Mouse (Mus musculus): Measurements from ENCODE around the gene Chst11. TPM values are rescaled to one million over a fixed set of nuclear protein-coding genes. Genes with fewer than 3 reads are reported as not detected.

Chst11 gene
- polyA plus RNA-seq, 1 experiment = 34.6 TPM

GRCm38 (mm10) chr10:83134896-83135295 lies 149.6 kb downstream of the Chst11 start:
- no peak for DNase-seq (ENCODE audit: extremely low spot score in 1 of 2, low spot score in 1 of 2)

- DNase-seq (ENCODE audit: extremely low spot score in 1 of 2, low spot score in 1 of 2) = no peak
Observed at GRCm38 (mm10) chr10:83135963-83136362, 150.7 kb downstream of the Chst11 start.

- DNase-seq (ENCODE audit: extremely low spot score in 1 of 2, low spot score in 1 of 2) = no peak
Observed at GRCm38 (mm10) chr10:83137103-83137502, 151.8 kb downstream of the Chst11 start.

- no peak for DNase-seq (ENCODE audit: extremely low spot score in 1 of 2, low spot score in 1 of 2)
Observed at GRCm38 (mm10) chr10:83139276-83139675, 154.0 kb downstream of the Chst11 start.

GRCm38 (mm10) chr10:83140258-83140936 lies 155.1 kb downstream of the Chst11 start:
- DNase-seq (ENCODE audit: extremely low spot score in 1 of 2, low spot score in 1 of 2) = peak; percentile 60 to 63

DNA sequence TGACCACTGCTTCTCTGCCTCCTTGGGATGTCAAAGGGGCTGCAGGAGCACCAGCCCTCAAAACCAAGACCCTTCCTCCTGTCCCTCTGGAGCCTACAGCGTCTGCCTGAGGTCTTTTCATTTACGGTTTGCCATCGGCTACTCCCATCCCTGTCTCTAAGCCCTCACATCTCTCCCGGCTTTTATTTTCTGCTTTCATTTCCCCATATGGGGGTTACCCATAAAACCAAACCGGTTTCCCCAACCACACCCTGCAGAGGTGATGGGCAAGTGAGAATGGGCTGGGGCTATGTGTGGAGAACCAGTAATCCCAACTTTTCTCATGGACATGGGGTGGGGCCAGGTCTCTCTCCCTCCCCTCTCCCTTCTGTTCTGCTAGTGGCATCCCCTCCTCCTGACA lies 156.1 kb downstream of the Chst11 start:
- no peak for DNase-seq (ENCODE audit: extremely low spot score in 1 of 2, low spot score in 1 of 2)

DNA sequence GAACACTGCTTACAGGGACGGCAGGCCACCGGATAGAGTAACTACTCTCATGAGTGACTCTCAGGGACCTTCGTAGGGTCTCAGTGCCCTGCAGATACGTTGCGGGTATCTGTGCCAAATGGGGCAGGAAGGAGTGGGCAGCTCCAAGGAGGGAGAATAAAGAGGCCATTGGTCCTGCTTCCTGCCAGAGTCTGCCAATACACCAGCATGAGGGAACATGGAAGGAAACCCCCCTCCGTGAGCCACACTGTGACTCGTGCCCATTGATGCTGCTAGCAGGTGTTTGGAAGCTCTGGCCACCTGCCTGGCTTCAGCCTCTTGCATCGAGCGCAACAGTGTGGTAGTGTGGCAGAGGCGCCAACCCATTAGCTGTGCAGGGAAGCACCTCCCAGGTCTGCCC lies 157.8 kb downstream of the Chst11 start:
- DNase-seq (ENCODE audit: extremely low spot score in 1 of 2, low spot score in 1 of 2) = peak; percentile 18 to 26

DNA sequence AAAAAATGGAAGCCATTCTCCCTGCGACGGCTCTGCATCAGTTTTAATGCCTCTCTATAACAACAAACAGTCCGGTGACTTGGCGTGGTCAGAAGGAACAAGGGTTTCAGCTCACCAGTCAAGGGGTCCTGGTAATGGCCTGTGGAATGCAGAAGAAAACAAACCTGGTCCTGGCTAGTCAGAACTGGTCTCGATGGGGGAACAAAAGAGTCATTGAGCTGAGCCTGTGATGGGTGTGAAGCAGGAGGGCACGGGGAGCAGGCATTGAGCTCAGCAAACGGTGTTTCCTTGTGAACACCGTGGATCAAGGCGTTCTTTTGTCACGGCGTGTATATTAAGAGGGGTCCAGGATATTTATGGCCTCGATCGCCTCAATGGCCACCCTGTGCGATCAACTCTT lies 160.5 kb downstream of the Chst11 start:
- DNase-seq (ENCODE audit: extremely low spot score in 1 of 2, low spot score in 1 of 2) = no peak

DNA sequence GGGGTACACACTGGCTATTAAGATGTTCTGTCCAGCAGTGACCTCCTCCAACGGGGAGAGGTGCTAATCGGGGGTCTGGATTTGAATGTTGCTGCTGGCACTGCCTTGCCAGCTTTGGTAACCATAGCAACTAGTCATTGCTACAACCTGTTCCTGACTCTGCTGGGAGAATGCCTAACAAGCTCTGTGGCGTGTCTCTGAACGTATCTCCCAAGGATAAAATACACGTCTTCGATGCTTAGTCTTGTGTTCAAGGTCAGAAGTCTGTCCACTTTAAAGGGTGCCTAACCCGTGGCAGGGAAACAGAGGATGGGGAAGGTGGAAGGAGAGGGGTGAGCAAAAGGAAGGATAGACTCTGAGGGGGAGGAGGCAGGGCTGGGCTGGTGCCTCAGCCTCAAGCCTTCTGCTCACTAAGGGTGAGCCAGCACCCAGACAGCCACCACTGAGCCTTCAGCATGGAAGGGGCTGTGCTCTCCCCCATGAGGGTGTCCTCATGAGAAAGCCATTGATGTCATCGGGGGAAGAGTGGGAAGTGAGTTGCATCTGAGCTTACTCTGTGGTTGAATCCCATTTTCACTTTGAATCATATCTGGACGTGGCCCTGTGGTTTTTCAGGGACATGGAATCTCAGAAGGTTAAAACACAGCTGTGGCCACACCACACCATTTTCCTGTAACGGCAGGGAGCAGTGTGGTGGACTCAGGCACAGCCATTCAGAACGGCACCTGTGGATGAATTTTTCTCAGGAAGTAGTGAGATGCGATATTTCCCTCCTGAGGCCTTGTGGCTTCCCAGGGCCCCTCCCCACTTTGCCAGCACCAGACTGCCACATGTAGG lies 164.3 kb downstream of the Chst11 start:
- peak in 1 of 2 experiments; percentile 42 for DNase-seq (ENCODE audit: extremely low spot score in 1 of 2, low spot score in 1 of 2)

GRCm38 (mm10) chr10:83150587-83150986 lies 165.3 kb downstream of the Chst11 start:
- DNase-seq (ENCODE audit: extremely low spot score in 1 of 2, low spot score in 1 of 2) = no peak

DNA sequence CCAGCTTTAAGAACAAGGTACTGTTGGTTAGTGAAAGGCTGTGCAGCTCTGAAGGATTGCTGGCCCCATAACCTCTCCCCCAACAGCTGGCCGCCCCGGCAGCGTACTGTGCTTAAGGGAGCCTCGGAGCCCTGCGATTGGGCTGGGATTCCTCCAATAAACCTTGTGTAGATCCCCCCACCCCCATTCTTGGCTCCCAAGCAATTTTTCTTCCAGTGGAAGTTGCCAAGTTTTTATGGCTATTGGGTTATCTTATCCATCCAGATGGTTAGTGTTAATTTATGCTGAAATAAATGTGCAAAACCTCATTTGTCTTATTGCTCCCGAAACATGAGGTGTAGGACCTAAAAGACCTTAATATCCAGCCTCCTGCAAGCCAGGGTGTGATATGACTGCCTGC lies 166.1 kb downstream of the Chst11 start:
- no peak for DNase-seq (ENCODE audit: extremely low spot score in 1 of 2, low spot score in 1 of 2)

DNA sequence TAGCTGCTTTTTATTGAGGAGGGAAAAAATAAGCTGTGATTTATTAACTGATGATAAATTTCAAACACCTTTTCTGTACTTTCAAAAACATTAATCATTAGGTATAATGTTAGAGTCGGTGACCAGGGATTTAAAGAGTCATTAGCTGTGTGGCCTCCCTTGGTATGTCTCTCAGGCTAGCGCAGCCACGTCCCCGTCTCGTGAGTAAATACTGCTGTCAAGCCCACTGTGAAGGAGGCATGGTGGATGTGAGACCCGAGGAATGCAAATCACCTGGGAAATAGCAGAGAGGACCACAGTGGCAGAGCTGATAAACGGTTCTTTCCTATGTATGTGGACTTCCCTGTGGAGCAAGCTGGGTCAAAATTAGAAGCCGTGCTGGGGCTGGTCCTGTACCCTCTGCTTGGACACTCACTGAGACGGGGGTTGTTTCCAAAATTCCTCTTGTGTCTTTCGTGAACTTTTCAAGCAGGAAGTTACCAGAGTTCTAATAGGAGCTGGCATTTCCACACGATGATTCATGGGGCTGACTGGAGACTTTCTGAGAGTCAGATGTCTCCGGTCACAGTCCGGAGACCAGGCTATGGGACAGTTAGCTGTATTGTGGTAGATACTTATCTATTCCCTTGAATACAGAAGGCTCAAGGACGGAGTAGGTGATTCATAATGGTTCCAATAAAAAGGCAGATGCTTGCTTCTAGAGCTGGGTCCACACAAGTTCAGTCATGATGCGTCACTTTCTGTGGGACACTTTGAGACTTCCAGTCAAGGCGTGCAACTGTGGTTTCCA lies 166.8 kb downstream of the Chst11 start:
- DNase-seq (ENCODE audit: extremely low spot score in 1 of 2, low spot score in 1 of 2) = no peak

DNA sequence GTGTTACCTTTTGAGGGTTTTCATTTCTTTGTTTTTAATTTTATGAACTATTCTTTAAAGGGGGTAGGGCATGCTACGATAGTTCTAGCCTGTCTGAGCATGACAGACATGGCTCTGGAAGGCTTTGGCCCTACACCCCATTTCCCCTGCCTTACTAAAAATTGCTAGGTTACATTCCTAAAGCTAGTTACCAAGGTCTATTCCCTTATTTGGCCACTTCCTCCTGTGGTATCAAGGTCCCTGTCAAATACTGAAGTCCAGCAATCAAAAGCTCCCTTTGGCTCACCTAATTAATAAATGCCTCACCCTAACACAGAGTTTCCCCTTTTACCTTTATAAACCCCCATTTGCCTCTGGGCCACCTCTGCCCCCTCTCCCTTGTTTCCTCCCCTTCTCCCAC lies 167.4 kb downstream of the Chst11 start:
- no peak for DNase-seq (ENCODE audit: extremely low spot score in 1 of 2, low spot score in 1 of 2)

GRCm38 (mm10) chr10:83153374-83153773 lies 168.1 kb downstream of the Chst11 start:
- DNase-seq (ENCODE audit: extremely low spot score in 1 of 2, low spot score in 1 of 2) = no peak

GRCm38 (mm10) chr10:83153887-83154286 lies 168.6 kb downstream of the Chst11 start:
- DNase-seq (ENCODE audit: extremely low spot score in 1 of 2, low spot score in 1 of 2) = no peak

- DNase-seq (ENCODE audit: extremely low spot score in 1 of 2, low spot score in 1 of 2) = no peak
Observed at GRCm38 (mm10) chr10:83157289-83157688, 172.0 kb downstream of the Chst11 start.

DNA sequence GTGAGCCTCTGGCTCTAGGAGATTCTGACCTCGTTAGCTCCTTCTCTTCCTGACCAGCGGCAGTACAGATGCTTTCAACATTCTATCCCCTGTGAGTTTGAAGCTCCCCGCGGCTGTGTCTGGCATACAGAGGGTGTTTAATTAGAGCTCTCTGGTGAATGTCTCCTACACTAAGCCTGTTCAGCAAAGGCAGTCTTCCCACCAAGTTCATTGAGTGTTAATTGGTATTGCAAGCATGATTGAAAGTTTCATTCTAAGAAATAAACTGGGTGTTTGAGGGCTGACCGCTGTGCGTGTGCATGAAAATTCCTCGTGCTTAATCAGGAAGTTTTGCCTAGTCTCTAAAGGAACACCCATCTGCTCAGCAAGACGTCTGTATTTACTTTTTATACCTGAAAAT lies 173.0 kb downstream of the Chst11 start:
- no peak for DNase-seq (ENCODE audit: extremely low spot score in 1 of 2, low spot score in 1 of 2)

DNA sequence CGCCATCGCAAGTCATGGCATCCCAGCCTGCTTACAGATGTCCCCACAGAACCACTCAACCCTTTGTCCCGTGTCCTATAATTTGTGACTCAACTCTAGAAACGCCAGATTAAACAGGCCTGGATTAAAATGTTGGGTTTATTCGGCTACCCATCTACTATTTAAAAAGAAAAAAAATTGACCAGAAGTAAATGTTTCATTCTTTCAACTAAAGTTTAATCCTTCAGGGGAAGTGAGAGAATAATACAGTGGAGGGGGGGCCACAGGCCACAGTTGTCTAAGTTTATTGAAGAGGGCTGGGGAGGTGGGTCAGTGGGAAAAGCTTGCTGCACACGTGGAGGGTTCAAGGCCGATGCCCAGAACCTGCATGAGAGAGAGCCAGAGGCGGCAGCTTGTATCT lies 173.9 kb downstream of the Chst11 start:
- no peak for DNase-seq (ENCODE audit: extremely low spot score in 1 of 2, low spot score in 1 of 2)

GRCm38 (mm10) chr10:83161656-83162365 lies 176.5 kb downstream of the Chst11 start:
- peak in 1 of 2 experiments; percentile 37 for DNase-seq (ENCODE audit: extremely low spot score in 1 of 2, low spot score in 1 of 2)

DNA sequence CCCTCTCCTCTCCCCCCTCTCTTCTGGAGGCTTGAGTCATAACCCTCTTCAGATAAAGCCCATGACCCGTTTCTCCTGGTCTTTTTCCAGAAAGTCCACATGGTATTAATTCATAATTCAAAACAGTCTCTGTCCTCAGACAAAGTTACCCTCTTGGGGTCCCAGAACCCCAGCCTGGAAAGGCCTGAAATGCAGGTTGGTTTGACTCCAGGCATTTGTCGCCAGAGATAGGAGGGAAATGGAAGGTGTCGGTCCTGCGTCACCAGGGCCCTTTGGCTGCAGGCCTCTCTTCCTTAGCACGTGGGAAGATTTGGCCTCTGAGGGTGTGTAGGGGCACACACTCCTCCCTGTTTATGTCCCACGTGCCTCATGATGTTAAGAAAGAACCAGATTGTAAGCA lies 178.6 kb downstream of the Chst11 start:
- no peak for DNase-seq (ENCODE audit: extremely low spot score in 1 of 2, low spot score in 1 of 2)

Measured in frontal cortex, adult 2 months (tissue).